Mouse (Mus musculus) 3134 (cell line): ENCODE results near the gene Zfp385a.

Source experiments
- DNase-seq: peaks from one replicate; pipeline ENCODE4 v3.0.0-alpha.2; 2011; ENCODE audit warnings: low spot score; ENCODE audit not compliant: insufficient read length; ENCODE audit errors: extremely low read depth

The Zfp385a gene

DNA sequence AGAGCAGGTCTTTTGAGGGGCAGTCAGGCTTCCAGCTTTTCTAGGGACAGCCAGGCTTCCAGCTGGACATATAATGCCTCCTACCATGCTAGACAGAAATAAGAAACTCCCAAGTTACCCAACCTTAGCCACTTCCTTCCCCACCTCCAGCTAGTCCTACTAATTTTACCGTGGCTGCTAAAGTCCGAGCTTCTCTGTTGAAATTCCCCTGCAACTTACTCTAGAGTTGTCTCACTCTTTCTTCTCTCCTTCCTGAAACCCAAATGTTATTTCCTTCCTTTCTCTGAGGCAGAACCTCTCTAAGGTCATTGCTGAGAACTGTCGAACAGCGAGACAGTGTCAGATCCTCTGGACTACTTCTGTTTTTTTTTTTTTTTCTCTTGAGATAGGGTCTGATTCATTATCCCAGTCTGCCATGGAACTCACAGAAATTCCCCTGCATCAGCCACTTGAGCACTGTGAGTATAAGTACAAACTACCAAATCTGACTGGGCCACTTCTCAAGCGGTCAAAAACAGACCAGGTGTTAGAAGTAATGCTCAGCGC lies 29.5 kb downstream of the Zfp385a start, which contains the start of gene Gpr84:
Gpr84 (minus strand) TSS at position 248 of the 546 bp plus-strand sequence.
- no peak for DNase-seq

GRCm38 (mm10) chr15:103308876-103309580 lies 30.9 kb downstream of the Zfp385a start:
- DNase-seq: no peak

GRCm38 (mm10) chr15:103308056-103308875 lies 31.6 kb downstream of the Zfp385a start:
- DNase-seq: no peak

DNA sequence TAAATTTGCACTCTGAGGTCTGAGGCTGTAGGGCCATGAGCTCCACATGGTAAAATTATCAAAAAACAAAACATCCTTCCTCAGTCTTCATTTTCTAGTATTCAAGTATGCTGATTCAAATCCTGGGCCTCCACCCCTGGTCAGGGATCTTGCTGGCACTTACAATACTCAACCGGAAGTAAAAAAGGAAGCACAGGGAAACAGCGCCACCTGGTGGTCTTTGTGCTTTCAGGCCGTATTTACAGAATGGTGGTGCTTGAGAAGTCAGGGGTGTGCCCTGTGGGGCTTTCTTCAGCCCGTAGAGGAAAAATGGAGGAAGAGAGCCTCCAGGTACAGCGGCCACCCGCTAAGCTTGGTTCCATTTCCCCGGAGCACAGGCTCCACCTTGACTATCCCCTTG lies 32.8 kb downstream of the Zfp385a start:
- DNase-seq: peak; percentile 70

- DNase-seq: no peak
These were observed 33.9 kb downstream of the Zfp385a start for GRCm38 (mm10) chr15:103305792-103306645.

DNA sequence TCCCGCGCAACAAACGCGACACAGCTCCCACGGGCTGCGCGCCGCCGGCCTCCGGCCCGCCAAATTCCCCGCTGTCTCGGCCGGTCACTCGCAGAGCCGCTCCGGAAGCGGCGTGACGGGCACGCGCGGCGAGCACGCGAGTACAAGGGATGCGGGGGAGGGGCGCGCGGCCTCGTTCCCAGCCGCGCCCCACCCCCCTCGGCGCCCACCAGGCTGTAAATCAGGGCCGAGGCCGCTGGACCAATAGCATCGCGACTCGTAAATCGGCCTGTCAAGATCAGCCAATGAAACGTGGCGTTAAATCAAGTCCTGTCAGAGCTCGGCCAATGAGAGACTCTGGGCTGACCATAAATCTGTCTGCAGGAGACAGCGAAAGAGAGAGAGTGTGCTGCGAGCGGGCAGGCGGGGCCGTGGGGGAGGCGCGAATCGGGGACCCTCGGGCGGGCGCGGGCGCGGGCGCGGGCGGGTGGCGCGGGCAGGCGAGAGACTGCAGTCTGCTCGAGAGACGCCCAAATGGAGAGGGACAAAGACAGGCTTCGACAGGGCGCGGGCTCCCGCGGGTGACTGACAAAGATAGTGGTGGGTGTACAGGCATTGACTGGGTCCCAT lies 34.7 kb downstream of the Zfp385a start:
- peak; percentile 99 for DNase-seq

DNA sequence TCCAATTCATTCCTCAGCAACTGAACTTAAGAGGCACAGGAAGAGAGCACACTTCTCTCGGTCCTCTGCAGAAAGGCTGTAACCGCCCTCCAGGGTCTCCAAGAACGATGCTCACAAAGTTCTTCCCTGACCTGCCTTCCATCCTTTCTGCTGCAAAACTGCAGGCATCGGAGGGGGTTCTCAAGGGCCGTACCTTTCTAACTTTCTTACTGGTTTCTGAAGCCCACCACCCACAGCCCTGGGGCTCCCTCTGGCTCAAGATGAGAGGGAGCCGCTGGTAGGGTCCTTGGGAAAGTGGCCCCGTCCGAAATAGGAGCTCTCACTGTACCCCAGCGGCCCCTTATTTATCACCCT lies 35.3 kb downstream of the Zfp385a start:
- DNase-seq: no peak

DNA sequence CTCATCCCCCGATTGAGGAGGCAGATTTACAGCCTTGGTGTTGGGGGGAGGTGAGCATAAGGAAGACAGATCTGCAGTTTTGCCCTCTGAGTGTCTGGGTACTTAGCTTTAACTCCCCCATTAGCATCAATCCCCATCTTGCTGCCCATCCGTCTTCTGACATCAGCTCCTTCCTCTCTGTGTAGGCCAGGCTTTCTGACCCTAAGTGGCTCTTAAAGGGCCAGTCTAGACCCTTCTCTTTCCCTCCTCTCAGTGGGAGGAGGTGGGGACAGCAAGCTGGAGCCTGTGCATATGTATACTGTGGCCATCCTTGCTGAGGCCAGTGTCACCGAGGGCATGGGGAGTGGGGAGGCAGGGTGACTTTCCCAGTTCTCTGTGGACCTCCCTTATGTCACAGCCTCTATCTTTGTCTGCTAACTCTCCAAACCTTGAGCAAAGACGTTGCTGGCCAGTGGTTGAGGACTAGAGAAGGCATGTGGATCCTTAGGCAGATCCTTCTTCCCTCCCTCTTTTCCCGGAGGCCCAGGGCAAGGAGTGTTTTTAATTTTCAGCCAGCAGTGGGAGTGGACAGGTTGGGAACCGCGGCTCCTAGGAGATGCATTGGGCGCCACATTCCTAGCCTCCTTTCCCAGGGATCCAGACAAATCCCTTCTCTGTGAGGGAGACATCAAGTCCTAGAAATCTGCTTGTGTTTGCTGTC lies 35.8 kb downstream of the Zfp385a start:
- peak; percentile 48 for DNase-seq

GRCm38 (mm10) chr15:103302341-103303021 lies 37.4 kb downstream of the Zfp385a start:
- DNase-seq: no peak

DNA sequence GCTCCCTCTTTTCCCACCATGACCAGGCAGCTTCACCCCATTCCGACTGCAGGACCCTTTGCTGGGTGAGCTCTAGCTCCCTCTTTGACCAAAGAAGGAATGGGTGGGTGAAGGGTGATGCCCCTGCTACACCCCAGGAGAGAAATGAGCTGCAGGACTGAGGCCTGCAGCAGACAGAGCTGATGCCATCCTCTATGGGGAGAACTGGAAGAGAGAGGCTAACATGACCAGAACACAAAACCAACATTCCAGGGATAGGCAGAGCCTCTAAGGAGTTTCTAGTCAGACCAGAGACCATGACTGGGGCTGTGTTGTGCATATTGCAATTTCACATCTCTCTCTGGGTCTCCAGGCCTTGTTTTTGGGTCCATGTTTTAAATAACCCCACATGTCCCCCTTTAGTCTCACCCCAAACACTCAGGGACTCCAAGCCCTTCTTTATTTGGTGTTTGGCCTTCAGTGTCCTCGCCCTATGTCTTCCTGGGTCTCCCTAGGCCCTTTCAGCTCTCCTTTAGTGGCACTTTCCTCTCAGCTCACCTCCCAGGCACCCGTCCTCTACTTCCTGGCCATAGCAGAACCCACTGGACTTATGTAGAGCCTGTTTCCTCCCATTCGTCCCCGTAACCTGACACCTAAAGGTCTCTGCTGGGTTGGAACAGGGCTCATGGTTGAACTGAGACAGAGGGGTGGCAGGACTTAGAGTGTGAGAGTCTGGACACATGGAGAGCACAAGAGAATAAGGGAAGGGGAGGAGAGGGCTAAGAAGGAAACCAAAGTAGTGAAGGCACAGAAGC lies 38.1 kb downstream of the Zfp385a start:
- no peak for DNase-seq

- no peak for DNase-seq
These were observed 38.8 kb downstream of the Zfp385a start for GRCm38 (mm10) chr15:103301046-103301445.

DNA sequence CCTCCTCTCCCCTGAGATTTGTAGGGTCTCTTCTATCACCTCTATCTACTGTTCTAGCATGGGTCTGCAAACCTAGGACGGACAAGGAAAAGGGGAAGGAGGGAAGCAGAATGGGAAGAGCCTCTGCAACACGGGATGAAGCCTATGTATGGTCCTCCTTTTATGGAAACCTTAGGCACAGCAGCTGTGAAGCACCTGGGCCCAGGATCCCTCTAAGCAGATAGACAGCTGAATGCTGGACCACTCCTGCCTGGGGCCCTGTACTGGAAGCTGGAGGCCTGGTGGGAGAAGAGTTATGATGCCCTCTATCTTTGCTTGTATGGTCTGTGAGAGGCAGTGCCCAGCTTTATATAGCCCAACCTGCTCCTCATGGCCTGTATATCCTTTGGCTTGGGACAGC lies 39.3 kb downstream of the Zfp385a start:
- DNase-seq: no peak

DNA sequence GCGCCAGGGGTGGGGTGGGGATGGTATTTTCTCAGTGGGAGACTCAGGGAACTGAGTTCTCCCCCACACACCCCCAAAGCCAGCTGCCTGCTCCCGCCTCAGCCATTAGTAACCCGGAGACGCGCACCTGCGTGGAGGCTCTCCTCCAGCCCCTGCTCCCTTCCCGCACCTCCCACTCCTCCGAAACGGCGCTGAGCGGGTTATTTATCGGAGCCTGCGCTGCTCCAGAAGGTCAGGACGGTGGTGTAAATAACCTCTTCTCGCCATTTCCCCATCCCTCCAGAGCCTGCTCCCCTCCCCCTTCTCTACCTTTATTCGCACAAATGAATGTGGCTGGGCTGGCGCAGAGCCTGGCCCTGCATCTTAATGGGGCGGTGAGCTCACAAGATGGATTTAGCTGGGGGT lies 39.8 kb downstream of the Zfp385a start:
- DNase-seq: no peak

DNA sequence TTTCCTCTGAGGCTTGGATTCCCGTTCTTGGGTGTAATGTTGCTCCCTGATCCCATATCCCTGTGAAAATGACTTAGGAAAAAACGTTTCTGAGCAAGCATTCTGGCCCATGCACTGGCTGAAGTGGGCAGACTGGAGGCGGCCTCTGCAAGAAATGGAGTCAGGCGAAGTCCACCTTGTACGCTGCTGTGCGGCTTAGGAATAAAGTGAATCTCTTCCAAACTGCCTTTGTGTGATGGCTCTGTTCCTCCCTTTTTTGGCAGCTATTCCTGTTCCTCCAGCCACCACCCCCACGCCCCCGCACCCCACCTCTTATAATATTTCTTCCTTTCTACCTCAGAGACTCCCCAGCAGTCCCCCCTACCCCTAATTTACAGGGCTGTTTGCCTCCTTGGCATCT lies 40.2 kb downstream of the Zfp385a start:
- no peak for DNase-seq

- no peak for DNase-seq
These were observed 40.9 kb downstream of the Zfp385a start for GRCm38 (mm10) chr15:103298861-103299616.

DNA sequence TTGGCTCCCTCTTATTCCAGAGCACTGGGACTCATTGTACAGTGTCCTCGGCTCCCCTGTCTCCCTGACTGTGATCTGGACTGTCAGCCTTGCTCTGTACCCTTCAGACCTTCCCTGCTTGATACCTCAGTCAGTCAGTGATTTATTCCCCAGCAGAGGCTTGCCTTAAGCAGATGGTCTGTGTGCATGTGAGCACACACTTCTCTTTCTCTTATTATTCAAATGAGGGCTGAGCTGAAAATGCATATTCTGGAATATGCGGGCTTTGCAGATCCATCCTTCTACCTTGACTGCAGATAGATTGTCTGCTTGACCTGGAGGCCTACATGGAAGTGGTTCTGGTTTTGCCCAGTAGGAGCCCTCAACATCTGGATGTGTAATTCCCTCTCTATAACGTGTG lies 41.9 kb downstream of the Zfp385a start:
- no peak for DNase-seq

- DNase-seq: no peak
These were observed 42.6 kb downstream of the Zfp385a start for GRCm38 (mm10) chr15:103297313-103297712.

- no peak for DNase-seq
These were observed 44.0 kb downstream of the Zfp385a start for GRCm38 (mm10) chr15:103295851-103296250.
